Mouse (Mus musculus): ENCODE results near the gene Rph3a. TPM values are rescaled to one million over a fixed set of nuclear protein-coding genes. Genes with fewer than 3 reads are reported as not detected.

Gene Rph3a
- polyA plus RNA-seq, 1 experiment from 2014 or later = 4.4 TPM

DNA sequence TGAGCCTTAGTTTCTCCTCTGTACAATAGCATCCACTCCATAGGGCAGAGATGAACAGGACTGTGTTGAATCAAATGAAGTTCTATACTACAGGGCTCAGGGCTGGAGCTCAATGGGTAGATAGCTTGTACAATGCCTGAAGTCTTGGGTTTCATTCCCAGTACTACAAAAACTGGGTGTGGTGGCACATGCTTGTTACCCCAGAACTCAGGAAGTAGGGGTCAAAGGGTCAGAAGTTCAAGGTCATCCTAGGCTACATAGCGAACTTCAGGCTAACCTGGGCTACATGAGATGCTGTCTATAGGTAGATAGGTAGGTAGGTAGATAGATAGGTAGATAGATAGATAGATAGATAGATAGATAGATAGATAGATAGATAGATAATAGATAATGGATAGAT, 38.6 kb downstream of the Rph3a start:
- no peak overlapping the region for H3K9ac ChIP-seq
- H3K36me3 ChIP-seq = no peaks in the 10 kb centered on the region
- WGBS = 91% methylated on average over 1 of the region's 1 CpGs
- no peak for ATAC-seq (ENCODE audit: low FRiP score, low read depth)
- H3K27ac ChIP-seq = no peak overlapping the region
- no peaks in the 10 kb centered on the region for H3K27me3 ChIP-seq (replicated peaks)
- H3K4me2 ChIP-seq (replicated peaks) = no peak overlapping the region
- H3K9me3 ChIP-seq = no peaks in the 10 kb centered on the region
- H3K4me1 ChIP-seq = peaks cover 3% of the 10 kb centered on the region; the same call in 1 of the 2 replicates
- H3K4me3 ChIP-seq = no peak overlapping the region

DNA sequence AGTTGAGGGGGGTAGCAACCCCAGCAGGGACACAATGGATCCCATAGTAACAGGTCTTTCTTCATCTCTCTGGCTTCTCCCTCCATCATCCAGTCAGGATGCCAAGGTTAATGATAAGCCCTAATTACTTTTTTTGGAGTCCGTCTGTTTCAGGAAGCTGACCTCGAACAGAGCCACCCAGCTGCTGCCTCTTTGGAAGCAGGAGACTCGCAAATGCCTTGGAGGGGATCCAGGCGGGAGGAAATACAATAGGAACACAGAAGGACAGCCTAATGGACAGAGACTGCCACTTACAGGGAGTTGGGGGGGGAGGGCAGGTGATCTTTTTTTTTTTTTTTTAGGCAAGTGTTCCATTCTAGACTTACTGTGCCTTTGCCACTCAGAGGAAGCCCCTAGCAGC, 40.2 kb downstream of the Rph3a start:
- Histone ChIP-seq H3K27ac (no peak overlapping the region), H3K4me3 (no peak overlapping the region), H3K9ac (no peak overlapping the region), H3K4me2 (replicated peaks) (no peak overlapping the region), H3K27me3 (replicated peaks) (no peaks in the 10 kb centered on the region), H3K4me1 (peaks cover 3% of the 10 kb centered on the region; the same call in 1 of the 2 replicates), H3K36me3 (no peaks in the 10 kb centered on the region), H3K9me3 (no peaks in the 10 kb centered on the region)
- no peak for ATAC-seq (ENCODE audit: low FRiP score, low read depth)
- 32% methylated on average over 4 of the region's 4 CpGs for WGBS

DNA sequence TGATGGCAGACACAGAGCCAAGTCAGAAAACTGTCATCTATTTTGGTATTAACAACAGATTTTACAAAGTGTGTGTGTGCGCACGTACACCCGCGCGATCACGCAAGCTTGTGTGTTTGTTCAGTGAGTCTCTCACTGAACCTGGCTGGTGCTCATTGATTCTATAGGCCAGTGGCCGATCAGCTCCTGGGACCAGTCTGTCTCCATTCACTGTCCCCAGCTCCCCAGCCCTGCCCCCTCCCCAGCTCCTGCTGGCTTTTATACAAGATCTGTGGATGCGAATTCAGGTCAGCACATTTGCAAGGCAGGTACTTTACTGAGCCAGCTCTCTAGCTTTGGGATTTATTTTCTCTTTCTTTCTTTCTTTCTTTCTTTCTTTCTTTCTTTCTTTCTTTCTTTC, 41.1 kb downstream of the Rph3a start:
- 85% methylated on average over 8 of the region's 8 CpGs for WGBS
- Histone ChIP-seq H3K4me2 (replicated peaks) (no peak overlapping the region), H3K4me1 (peaks cover 3% of the 10 kb centered on the region; the same call in 1 of the 2 replicates), H3K27ac (no peak overlapping the region), H3K4me3 (no peak overlapping the region), H3K36me3 (no peaks in the 10 kb centered on the region), H3K9ac (no peak overlapping the region), H3K9me3 (no peaks in the 10 kb centered on the region), H3K27me3 (replicated peaks) (no peaks in the 10 kb centered on the region)
- ATAC-seq (ENCODE audit: low FRiP score, low read depth) = no peak

DNA sequence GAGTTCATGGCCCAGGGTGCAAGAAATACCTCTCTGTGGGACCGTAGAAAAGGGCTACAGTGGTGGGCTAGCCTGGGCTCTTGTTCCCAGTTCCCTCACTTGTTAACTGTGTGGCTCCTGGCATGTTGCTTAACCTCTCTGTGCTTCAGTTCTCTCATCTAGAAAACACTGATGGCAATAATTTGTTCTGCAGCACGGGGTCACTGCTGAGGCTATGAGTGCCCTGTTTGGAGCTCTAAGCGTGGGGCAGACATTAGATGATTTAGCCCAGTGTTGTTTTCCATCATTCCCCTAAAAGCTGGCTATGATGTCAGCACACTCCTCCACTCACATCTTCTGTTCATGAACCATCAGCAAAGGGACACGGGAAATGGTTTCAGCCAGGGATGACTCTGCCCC, 41.8 kb downstream of the Rph3a start:
- Histone ChIP-seq H3K27me3 (replicated peaks) (no peaks in the 10 kb centered on the region), H3K4me2 (replicated peaks) (no peak overlapping the region), H3K36me3 (no peaks in the 10 kb centered on the region), H3K27ac (no peak overlapping the region), H3K4me3 (no peak overlapping the region), H3K4me1 (peaks cover 3% of the 10 kb centered on the region; the same call in 1 of the 2 replicates), H3K9me3 (no peaks in the 10 kb centered on the region), H3K9ac (no peak overlapping the region)
- 63% methylated on average over 4 of the region's 4 CpGs for WGBS
- no peak for ATAC-seq (ENCODE audit: low FRiP score, low read depth)

DNA sequence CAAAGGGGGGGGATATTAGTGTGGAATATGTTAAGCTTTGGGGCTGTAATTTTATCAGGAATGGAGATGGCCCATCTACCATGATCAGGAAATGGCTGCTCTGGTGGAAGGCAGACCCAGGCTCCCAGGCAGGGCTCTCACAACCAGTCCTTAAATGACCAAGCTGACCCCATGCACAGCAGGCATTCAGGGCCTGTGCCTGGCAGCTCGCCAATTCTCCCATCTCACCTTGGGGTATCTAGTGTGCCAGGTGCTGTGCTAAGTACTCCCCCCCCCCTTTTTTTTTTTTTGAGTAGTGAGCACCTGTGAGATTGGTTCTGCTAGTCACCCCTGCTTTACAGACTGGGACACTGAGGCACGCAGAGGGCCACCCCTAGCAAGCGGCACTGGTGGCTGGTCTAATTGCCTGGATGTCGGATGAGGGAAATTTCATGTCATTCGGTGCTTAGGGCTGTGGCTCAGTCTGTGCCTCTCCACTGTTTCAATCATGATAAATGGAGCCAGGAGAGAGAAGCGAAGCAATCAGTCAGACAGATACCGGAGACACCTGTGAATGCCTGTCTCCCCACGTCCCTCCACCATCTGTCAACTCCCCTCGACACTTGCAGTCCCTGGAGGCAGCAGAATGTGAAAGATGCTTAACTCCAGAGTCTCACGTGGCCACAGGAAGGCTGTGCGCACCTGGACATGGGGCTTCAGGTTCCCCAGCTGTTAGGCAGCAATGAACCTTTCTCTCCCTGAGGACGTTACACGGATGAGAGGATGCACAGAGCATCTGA, 42.3 kb downstream of the Rph3a start:
- Histone ChIP-seq H3K9me3 (no peaks in the 10 kb centered on the region), H3K27me3 (replicated peaks) (no peaks in the 10 kb centered on the region), H3K4me2 (replicated peaks) (no peak overlapping the region), H3K9ac (no peak overlapping the region), H3K4me1 (peaks cover 3% of the 10 kb centered on the region; the same call in 1 of the 2 replicates), H3K36me3 (no peaks in the 10 kb centered on the region), H3K4me3 (no peak overlapping the region), H3K27ac (no peak overlapping the region)
- 73% methylated on average over 13 of the region's 13 CpGs for WGBS
- ATAC-seq (ENCODE audit: low FRiP score, low read depth) = no peak

DNA sequence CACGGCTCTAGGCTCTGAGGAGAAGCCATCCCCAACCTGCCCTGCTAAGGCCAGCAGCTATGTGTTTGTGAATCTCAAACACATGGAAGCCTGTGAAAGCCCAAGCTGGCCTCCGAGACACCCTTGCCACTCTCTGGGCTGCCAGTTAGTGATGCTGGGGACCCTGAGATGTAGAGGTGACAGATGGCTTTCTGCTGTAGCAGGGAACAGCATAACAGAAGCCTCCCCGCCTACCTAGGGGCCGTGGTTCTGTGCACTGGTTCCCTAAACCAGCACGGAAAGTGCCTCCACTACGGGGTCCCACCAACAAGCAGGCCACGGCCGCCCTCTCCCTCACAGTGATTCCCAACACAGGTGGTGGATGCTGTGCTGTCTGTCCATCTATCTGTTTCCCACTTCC, 43.0 kb downstream of the Rph3a start:
- Histone ChIP-seq H3K27ac (no peak overlapping the region), H3K27me3 (replicated peaks) (no peaks in the 10 kb centered on the region), H3K4me3 (no peak overlapping the region), H3K36me3 (no peaks in the 10 kb centered on the region), H3K4me2 (replicated peaks) (no peak overlapping the region), H3K9ac (no peak overlapping the region), H3K4me1 (peaks cover 3% of the 10 kb centered on the region; the same call in 1 of the 2 replicates), H3K9me3 (no peaks in the 10 kb centered on the region)
- 87% methylated on average over 8 of the region's 8 CpGs for WGBS
- no peak for ATAC-seq (ENCODE audit: low FRiP score, low read depth)

DNA sequence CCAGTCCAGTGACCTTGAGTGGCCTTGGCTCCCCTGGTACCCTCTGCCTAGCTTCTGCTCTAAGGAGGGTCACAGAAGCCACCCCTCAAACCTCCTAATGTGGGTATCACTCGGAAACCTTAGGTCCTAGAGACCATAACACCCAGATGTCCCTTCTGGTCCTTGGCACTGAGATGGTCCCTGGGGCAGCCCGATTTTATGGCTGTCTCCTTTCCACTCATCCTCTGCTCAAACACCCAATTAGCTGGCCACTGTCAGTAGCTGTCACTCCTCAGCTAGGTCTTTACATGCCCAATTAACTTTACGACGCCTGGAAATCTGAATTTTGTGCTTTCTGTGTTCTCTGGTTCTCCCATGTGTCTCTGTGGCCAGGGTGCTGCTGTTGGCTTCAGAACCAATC, 43.7 kb downstream of the Rph3a start:
- H3K9ac ChIP-seq = no peak overlapping the region

DNA sequence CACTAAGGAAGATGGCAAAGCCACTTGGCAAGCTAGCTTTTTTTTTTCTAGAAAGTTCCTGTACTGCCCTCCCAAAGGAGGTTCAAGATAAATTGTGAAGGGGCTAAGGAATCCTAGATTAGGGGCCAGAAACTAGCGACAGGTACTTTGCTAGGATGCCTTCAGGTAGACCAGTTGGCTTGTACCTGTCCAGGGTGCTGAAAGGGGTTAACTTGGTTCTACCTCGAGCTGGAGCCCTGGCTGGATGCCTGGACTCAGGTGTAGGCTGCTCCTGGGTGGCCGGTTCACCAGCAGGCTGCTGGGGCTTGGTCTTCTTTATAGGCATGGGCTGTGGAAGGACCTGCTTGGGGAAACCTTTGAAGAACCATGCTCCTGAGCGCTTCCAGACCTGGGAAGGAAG, 48.9 kb downstream of the Rph3a start:
- Histone ChIP-seq H3K4me1 (no peaks in the 10 kb centered on the region), H3K36me3 (no peaks in the 10 kb centered on the region), H3K27me3 (replicated peaks) (no peaks in the 10 kb centered on the region), H3K4me3 (no peak overlapping the region), H3K9me3 (no peaks in the 10 kb centered on the region), H3K4me2 (replicated peaks) (no peak overlapping the region), H3K27ac (no peak overlapping the region), H3K9ac (no peak overlapping the region)
- WGBS = 56% methylated on average over 4 of the region's 4 CpGs
- ATAC-seq (ENCODE audit: low FRiP score, low read depth) = no peak

More for the DNA sequence above, 43.7 kb downstream of the Rph3a start:
- Histone ChIP-seq H3K4me2 (replicated peaks) (no peak overlapping the region), H3K4me1 (peaks cover 3% of the 10 kb centered on the region; the same call in 1 of the 2 replicates), H3K9me3 (no peaks in the 10 kb centered on the region), H3K4me3 (no peak overlapping the region), H3K27me3 (replicated peaks) (no peaks in the 10 kb centered on the region), H3K36me3 (no peaks in the 10 kb centered on the region), H3K27ac (no peak overlapping the region)
- no peak for ATAC-seq (ENCODE audit: low FRiP score, low read depth)
- 63% methylated on average over 4 of the region's 4 CpGs for WGBS

DNA sequence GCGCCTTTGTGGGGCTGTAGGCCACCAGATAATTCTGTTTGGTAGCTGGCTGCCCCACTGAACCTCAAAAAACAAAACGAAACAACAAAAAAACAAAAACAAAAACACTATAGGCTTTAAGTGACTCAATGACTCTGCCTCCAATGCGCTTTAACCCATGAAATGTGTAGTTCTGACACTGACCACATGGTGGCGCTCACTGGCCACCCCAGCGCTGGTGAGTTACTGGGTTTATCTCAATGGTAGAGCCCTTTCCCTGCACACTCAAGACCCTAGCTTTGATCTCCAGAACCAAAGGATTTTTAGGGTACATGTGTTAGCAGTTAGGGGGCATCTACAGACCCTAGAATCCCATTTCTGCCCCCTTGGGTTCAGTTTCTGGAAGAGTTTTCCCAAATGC, 55.9 kb downstream of the Rph3a start:
- Histone ChIP-seq H3K27me3 (replicated peaks) (no peaks in the 10 kb centered on the region), H3K4me2 (replicated peaks) (no peak overlapping the region), H3K9ac (no peak overlapping the region), H3K36me3 (no peaks in the 10 kb centered on the region), H3K9me3 (no peaks in the 10 kb centered on the region), H3K27ac (no peak overlapping the region), H3K4me1 (no peaks in the 10 kb centered on the region), H3K4me3 (no peak overlapping the region)
- ATAC-seq (ENCODE audit: low FRiP score, low read depth) = no peak
- 22% methylated on average over 5 of the region's 5 CpGs for WGBS

DNA sequence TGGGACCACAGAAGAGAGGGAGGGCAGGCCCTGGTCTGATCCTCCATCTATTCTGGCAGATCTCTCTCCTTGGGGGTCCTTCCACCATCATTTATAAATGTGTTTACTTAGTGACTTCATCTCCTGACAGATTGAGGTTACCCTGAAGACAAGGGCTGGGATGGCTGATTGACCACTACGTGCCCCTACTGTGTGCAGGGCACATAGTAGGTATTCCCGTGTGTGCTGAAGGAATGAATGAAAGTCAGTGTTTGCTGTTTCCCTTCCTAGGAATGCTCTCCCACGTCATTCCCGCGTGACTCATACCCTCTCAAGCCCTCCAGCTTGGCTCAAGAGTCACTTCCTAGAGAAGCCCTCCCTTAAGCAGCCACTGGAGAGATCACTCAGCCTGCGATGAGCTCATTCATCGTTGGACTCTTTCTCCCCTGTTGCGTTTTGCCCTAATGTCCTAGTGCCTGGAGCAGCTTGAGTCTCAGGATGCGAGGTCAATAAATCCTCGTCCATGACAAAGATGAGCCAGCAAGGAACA, 57.6 kb downstream of the Rph3a start:
- Histone ChIP-seq H3K36me3 (no peaks in the 10 kb centered on the region), H3K27me3 (replicated peaks) (no peaks in the 10 kb centered on the region), H3K4me2 (replicated peaks) (no peak overlapping the region), H3K4me3 (no peak overlapping the region), H3K9me3 (no peaks in the 10 kb centered on the region), H3K27ac (no peak overlapping the region), H3K9ac (no peak overlapping the region), H3K4me1 (no peaks in the 10 kb centered on the region)
- 70% methylated on average over 10 of the region's 10 CpGs for WGBS
- ATAC-seq (ENCODE audit: low FRiP score, low read depth) = no peak

DNA sequence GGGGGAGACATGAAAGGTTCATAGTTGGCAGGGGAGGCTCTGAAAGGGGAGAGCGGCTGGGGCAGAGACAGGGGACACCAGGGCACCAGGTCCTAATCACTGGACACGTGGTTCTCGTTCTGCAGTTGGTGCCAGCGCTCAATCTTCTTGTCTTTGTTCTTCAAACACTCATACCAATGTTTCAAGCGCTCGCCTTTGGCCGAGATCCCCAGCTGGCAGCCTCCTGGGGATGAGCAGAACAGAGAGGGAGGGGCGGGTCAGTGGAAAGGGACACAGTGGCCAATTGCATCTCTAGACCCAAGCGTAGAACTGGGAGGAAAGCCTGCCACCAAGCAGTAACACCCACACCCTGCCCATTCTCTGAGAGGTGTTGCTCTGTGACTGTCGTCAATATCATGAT, 67.8 kb downstream of the Rph3a start:
- Histone ChIP-seq H3K4me1 (no peaks in the 10 kb centered on the region), H3K9me3 (no peaks in the 10 kb centered on the region), H3K27me3 (replicated peaks) (no peaks in the 10 kb centered on the region), H3K36me3 (no peaks in the 10 kb centered on the region), H3K4me3 (no peak overlapping the region), H3K9ac (no peak overlapping the region), H3K4me2 (replicated peaks) (no peak overlapping the region), H3K27ac (no peak overlapping the region)
- ATAC-seq (ENCODE audit: low FRiP score, low read depth) = no peak
- 73% methylated on average over 10 of the region's 10 CpGs for WGBS

DNA sequence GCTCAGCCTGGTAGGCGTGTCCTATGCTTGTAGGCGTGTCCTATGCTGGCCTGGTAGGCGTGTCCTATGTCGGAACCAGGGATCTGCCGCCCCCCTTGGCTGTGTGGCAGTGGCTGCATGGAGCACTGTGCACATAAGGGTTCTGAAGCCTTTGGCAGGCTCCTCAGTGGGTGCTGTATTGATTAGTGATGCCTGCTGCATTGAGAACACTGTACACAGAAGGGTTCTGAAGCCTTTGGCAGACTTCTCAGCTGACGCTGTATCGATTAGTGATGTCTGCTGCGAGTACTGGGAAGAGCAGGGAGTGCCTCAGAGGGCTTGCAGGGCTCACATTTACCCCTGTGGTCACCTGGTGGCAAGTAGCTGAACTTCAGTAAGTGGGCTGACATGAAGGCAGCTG, 71.3 kb downstream of the Rph3a start:
- no peak for ATAC-seq (ENCODE audit: low FRiP score, low read depth)

DNA sequence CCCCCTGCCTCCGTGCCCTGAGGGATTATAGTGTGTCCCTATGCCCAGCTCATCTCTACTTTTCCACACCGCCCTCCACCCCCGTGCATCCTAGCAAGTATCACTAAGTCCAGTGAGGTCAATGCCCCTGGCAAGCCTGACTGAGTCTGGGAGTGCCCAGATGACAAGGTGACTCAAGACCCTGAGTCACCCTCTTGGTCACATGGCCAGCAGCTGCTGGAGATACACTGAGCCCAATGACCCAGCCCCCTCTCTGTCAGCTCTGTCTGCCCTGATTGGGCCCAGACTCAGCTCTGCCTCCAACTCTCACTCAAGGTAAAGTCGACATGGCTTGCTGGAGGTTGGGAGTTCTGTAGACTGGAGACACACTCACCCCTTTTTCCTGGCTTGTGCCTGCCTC, 72.1 kb downstream of the Rph3a start:
- no peak overlapping the region for H3K9ac ChIP-seq
- no peaks in the 10 kb centered on the region for H3K4me1 ChIP-seq
- H3K4me2 ChIP-seq (replicated peaks) = no peak overlapping the region
- no peak for ATAC-seq (ENCODE audit: low FRiP score, low read depth)
- no peak overlapping the region for H3K27ac ChIP-seq
- no peaks in the 10 kb centered on the region for H3K36me3 ChIP-seq
- H3K4me3 ChIP-seq = no peak overlapping the region
- H3K27me3 ChIP-seq (replicated peaks) = no peaks in the 10 kb centered on the region
- 85% methylated on average over 4 of the region's 4 CpGs for WGBS
- no peaks in the 10 kb centered on the region for H3K9me3 ChIP-seq

More for the DNA sequence above, 71.3 kb downstream of the Rph3a start:
- Histone ChIP-seq H3K27ac (no peak overlapping the region), H3K4me3 (no peak overlapping the region), H3K4me2 (replicated peaks) (no peak overlapping the region), H3K27me3 (replicated peaks) (no peaks in the 10 kb centered on the region), H3K9me3 (no peaks in the 10 kb centered on the region), H3K36me3 (no peaks in the 10 kb centered on the region), H3K4me1 (no peaks in the 10 kb centered on the region), H3K9ac (no peak overlapping the region)
- WGBS = 60% methylated on average over 8 of the region's 8 CpGs
